Mouse (Mus musculus): ENCODE measurements at regions not wholly inside any gene's neighbourhood (a gene's known extent, or its start where the extent isn't known, plus 50 kb on each side); places are given as distances from the start of the nearest gene placed in this dataset.
"Not testable (repeated sequence)": the region's sequence is repeated elsewhere in the genome, so short reads cannot be mapped to it uniquely, and the experiment has no call there.

DNA sequence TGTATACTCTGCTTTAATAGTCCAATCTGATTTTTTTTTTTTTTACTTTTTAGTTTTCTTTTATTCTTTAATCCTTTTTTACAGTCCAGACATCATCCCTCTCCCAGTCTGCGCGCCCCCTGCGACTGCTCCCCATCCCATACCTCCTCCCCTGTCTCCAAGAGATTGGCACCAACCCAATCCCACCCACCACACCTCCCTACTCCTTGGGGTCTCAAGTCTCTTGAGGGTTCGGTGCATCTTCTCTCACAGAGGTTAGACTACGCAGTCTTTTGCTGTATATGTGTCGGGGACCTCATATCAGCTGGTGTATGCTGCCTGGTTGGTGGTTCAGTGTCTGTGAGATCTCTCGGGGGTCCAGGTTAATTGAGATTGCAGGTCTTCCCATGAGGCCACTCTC, 93.4 kb upstream of the Meox2 start:
- TF ChIP-seq CTCF, EP300 (IDR thresholded peaks at IDR 0.05; ENCODE audit: low read depth): not testable (repeated sequence)
